Mouse (Mus musculus) left cerebral cortex, postnatal 14 days (tissue): ENCODE results near the gene Chst1. TPM values are rescaled to one million over a fixed set of nuclear protein-coding genes. Genes with fewer than 3 reads are reported as not detected.

Experiments
- DNase-seq, 2 experiments: peaks; one replicate each; pipeline ENCODE4 v3.0.0; 2021 to 2022; ENCODE audit warnings: low spot score in 2 of 2, mixed read lengths in 1 of 2
- intact Hi-C: fragments of 180-260 bp; cut with DNase I; formaldehyde crosslinking; loops from one replicate; pipeline ENCODE4 v1.15.1; 2025
- total RNA-seq, 2 experiments: library from RNA; stranded (reverse); gene quantifications; 2 replicates each; pipeline ENCODE4 v1.2.3; 2021

Gene Chst1
- total RNA-seq, 2 experiments from 2014 or later = 217 to 239 TPM

DNA sequence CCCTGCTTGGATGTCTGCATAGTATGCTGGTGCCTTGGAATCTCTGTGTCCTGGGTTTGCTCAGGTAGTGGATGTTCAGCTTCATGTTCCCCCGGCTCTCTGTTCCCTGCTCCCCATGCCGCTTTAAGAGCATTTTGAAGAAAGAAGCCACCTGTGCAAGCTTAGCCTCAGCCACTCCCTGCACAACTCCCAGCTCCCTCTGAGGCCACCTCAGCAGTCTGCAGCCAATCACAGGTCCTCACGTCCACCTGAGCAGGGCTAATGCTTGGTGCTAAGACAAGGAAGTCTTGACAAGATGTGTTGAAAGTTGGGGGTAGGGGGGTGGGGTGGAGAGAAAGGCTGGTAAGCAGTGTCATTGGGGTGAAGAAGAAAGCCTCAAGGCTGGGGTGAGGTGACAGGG is 8.1 kb downstream of the Chst1 start:
- intact Hi-C loops = loop anchor here (5.0 kb wide), 1 partner anchor 85 kb away; no protein-coding TSS in a partner anchor
- no peak for DNase-seq

DNA sequence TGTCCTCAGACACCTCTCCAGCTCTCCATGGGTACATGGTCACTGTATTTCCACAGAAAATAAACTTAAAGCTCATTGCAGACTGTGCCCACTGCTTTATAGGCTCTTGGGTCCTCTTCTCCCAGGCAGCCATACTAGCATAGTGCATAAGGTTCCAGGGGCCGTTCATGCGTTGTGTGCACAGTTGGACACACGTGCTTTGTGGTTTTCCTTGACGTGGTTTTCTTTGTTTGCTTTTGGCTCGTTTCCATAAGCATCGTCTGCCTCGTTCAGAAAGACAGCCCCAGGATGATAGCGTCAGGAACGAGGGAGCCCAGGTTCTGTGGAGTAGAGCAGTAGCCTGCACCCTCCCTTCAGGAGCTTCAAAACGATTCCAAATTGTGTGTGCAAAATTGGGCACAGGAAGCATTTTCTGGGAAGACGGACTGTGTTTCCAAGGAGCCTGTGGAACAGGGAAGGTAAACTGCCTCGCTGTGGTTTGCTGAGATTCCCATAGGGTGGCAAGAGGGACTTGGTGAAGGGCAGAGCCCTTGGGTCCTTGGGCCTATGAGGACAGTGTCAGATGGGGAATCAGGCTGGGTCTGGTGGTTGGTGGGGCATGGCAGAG is 8.6 kb downstream of the Chst1 start:
- intact Hi-C loops = loop anchor here (2.0 to 5.0 kb wide), 3 partner anchors 84 to 233 kb away; no protein-coding TSS in a partner anchor
- DNase-seq = peak in 1 of 2 experiments; percentile 56

- intact Hi-C loops = loop anchor here (2.0 to 5.0 kb wide), 3 partner anchors 83 to 232 kb away; no protein-coding TSS in a partner anchor
- DNase-seq = peak; percentile 85 to 92
Observed at GRCm38 (mm10) chr2:92608810-92609581, 9.5 kb downstream of the Chst1 start.

GRCm38 (mm10) chr2:92609704-92610379 is 10.3 kb downstream of the Chst1 start:
- peak; percentile 51 to 56 for DNase-seq

DNA sequence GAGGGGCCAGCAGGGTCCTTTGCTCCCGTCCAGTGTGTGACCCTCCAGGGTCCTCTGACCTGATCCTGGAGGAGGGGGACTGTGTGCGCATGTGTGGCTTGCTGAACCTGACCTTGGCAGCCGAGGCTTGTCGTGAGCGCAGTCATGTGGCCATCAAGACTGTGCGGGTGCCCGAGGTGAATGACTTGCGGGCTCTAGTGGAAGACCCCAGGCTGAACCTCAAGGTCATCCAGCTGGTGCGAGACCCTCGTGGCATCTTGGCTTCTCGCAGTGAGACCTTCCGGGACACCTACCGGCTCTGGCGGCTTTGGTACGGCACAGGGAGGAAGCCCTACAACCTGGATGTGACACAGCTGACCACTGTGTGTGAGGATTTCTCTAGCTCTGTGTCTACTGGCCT is 14.1 kb downstream of the Chst1 start:
- intact Hi-C loops = no loop called here
- DNase-seq = no peak

More at GRCm38 (mm10) chr2:92609704-92610379, 10.3 kb downstream of the Chst1 start:
- intact Hi-C loops = loop anchor here (2.0 to 5.0 kb wide), 3 partner anchors 82 to 231 kb away; no protein-coding TSS in a partner anchor

GRCm38 (mm10) chr2:92614106-92614505 is 14.6 kb downstream of the Chst1 start:
- DNase-seq = no peak

DNA sequence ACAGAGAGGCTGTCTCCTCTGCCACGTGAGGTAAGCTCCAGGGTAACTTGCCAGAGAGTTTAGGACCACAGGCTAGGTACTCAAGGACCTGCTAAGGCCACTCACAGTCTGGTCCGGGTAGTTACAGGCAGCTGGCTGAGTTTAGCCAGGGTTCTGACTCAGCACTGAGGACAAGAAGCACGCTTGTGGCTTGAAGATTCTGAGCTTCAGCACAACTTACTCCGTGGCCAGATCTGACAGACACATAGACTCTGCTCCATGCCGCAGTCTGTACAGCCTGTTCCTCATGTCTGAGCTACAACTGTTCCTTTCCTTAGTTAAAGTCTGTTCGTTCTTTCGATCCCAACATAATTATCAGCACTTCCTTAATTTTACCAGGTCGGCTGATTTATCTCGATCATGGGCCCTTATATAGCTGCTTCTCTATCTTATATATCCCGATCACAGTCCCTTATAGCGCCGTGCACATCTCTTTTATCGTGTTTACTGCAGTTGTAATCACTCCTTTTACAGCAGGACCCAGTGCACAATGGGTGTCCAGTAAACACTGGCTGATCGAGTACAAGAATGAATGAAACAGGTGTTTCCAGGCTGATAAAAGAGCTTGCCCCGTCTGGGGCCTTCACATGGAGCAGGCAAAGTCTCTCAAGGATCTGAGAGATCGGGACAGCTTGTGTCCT is 17.7 kb downstream of the Chst1 start:
- intact Hi-C loops = no loop called here

More at GRCm38 (mm10) chr2:92614106-92614505, 14.6 kb downstream of the Chst1 start:
- intact Hi-C loops = no loop called here

DNA sequence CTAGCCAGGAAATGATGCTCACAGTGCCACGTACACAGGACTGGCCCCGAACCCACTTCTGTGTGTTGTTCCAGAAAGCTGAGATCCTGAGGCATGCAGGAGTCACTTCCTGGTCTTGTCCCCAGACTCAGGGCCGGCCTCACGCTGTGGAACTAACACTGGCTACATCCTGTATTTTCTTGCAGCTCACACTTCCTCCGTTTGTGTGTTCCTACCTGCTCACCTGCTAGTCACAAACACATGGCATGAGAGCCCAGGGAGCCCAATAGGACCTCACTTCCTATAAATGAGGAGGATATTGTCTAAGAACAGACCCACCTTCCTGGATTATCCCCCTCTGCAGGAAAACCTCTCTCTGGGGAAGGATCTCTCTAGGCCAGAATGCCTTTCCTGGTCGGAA is 18.5 kb downstream of the Chst1 start:
- DNase-seq = no peak
- intact Hi-C loops = no loop called here

More for the DNA sequence above, 17.7 kb downstream of the Chst1 start:
- DNase-seq = no peak

DNA sequence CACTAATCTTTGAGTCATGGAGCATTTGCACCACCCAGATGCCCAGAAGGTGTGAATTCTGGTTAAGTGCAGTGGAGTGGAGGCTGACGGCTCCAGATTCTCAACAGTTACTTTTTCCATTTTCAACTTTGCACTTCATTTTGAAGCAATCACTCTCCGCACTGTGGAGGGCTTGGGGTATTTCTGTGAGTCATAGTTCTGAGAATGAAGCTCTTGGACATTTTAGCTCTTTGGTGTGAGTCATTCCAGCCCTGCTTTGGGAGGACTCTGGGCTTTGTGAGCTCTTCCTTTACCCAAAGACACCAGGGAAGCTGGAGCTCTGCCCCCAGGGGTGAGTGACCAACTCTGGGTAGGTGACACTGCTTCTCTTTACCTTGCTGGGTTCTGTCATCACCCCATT is 28.1 kb downstream of the Chst1 start:
- intact Hi-C loops = no loop called here
- no peak for DNase-seq

GRCm38 (mm10) chr2:92630799-92631198 is 31.3 kb downstream of the Chst1 start:
- intact Hi-C loops = no loop called here
- no peak for DNase-seq

- no peak for DNase-seq
- intact Hi-C loops = no loop called here
Observed at GRCm38 (mm10) chr2:92632027-92632426, 32.5 kb downstream of the Chst1 start.

GRCm38 (mm10) chr2:92640555-92640954 is 41.0 kb downstream of the Chst1 start:
- intact Hi-C loops = no loop called here
- DNase-seq = no peak

DNA sequence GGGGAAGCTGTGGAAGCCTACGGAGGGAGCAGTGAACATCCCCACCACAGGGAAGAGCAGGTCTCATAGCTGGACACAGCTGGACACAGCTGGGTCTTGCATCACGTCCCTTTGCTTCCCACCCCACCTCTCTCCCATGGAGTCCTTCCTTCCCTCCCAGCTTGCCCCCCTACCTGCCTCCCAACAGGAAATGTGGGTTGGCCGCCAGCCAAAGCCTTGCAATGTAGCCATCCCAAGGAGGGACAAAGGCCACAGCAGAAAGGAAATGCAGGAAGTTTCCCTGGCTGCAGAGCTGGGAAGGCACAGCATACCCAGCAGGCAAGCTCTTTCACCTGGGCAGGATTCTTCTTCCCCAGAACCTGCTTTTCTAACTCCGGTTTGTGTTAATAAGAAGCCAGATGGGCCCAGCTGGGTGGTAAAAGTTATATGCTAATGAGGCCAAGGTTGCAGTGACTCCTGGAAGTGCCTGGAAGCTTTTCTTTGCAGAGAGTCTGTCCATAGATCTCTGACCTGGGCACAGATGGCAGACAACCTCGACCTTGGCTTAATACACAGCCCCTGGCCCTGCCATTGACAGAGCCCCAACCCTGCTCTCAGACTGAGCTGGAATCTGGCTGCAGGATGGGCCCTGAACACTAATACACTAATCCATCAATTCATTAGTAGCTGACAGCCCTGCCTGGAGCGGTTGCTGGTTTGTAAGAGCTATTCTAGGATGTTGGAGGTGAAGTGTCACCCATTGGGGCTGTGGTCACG is 46.0 kb downstream of the Chst1 start:
- intact Hi-C loops = no loop called here
- no peak for DNase-seq

DNA sequence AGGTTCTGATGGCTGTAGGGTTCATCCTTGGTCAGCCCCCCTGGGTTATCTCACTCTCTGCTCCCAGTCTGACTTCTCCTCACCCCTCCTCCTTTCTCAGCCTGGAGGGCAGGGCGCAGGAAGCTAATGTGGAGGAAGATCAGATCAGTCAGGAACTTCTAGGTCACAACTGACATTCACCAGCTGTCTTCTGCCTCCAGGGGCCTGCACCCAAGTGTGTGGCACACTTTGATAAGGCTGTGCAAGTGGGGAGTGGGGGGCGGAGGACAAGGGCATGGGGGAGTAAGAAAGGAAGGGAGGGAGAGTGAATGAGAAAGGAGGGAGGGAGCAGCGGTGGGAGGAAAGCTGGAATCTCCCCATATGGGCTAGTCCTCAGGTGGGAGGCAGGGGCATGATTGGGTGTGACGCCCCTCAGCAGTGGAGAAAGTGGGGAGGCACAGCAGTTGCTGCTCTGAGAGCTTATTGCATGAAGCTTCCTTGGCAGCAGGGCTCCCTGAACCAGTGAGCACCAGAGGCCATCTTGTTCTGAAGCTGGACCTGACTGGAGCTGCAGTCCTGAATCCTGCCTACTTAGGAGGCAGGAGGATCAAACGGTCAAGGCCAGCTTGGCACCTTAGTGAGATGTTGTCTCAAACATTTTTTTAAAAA is 49.8 kb downstream of the Chst1 start:
- DNase-seq = no peak
- intact Hi-C loops = no loop called here

- no peak for DNase-seq
- intact Hi-C loops = no loop called here
Observed at GRCm38 (mm10) chr2:92650428-92650827, 50.9 kb downstream of the Chst1 start.

DNA sequence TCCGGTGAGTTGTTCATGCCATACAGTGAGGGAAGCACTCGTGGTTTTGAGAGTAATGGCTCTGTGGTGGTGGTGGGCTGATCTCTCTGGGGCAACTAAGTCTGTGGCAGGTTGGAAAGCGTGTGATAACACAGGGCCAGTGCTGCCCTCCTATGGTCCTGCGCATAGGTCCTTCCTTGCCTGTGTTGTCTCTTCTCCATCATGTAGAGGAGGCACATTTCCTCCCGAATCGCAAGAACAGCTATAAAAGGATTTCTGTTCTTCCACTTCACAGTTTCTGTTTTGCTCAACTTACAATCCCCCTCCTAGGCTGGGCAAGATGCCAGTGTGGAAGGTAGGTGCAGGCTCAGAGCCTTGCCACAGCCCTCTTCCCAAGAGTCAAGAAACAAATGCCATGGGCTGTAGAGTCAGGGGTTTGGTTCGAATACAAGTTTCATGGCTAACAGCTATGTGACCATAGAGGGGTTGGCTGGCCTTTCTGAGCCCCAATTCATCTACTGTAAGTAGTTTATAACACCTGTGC is 51.8 kb downstream of the Chst1 start:
- DNase-seq = peak; percentile 25 to 50

DNA sequence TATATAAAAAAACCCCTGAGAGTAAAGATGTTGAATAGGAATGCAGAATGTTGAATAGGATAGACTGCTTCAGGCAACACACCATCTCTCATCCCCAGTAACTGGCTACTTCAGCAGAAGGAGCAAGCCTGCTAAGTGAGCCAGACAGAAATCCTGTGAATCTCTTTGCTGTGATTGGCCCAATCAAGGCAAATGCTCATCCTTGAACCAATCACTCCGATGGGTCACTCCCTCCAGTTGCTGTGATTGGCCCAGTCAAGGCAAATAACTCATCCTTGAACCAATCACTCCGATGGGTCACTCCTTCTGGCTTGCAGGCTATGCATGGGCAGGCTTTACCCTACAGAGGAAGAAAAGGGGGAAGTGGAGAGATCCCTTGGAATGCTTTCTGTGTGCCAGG is 57.7 kb downstream of the Chst1 start:
- intact Hi-C loops = no loop called here
- no peak for DNase-seq

More for the DNA sequence above, 51.8 kb downstream of the Chst1 start:
- intact Hi-C loops = no loop called here
